Mouse (Mus musculus): ENCODE measurements around the gene Zer1. TPM values are rescaled to one million over a fixed set of nuclear protein-coding genes. Genes with fewer than 3 reads are reported as not detected.
A peak's percentile ranks its signal among the peaks of the same experiment; 100 is the strongest.

Gene Zer1
- polyA plus RNA-seq, 1 experiment, result 7.2 TPM

DNA sequence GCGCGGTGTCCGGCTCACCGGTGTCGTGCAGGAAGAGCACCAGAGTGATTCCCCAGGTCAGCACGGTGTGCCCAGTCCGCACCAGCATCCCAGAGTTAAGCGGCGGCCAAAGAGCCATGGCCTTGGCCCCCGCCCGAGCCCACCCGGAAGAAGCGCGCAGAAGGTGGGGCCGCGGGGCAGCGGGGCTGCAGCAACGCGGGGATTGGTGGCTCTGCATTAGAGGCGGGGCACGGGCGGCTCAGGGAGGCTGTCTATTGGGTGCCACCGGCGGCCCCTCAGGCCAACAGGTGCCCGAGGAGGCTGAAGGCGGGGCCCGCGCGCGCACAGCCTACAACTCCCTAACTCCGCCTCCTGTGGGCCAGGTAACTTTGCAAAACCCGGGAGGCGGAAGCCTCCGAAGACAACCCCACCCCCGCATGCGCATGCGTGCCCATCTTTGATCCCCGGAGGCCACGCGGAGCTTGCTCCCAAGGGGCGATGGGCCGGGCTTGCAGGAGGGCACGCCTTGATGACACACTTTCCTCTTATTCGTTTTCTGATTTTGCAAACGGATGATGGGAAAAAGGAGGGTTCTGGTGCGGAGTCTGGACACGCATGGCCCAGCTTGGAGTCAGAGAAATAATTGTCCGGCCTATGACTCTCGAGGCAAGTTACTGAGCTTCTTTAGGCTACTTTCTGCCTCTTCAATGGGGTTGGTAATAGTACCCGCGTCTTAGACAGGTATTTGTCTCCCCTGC lies 30.7 kb downstream of the Zer1 start, which contains the start of gene Zdhhc12:
Zdhhc12 (minus strand) TSS at position 178 of the 737 bp plus-strand sequence.
- Histone ChIP-seq H3K79me3 (ENCODE audit: low read depth) (peaks cover 16% of the 10 kb centered on the region), H3K79me2 (ENCODE audit: control insufficient read depth, insufficient read depth) (peaks cover 30% of the 10 kb centered on the region), H3K4me3 (ENCODE audit: insufficient read depth, poor library complexity, severe bottlenecking) (peak within 1 kb of the TSS; percentile 88), H3ac (ENCODE audit: control insufficient read depth, insufficient read length, low read depth) (peak within 1 kb of the TSS; percentile 88), H3K36me3 (ENCODE audit: control insufficient read depth, insufficient read depth) (peaks cover 18% of the 10 kb centered on the region), H3K27me3 (ENCODE audit: control insufficient read depth, insufficient read depth, insufficient read length) (no peaks in the 10 kb centered on the region)
- TF ChIP-seq MAX (IDR thresholded peaks at IDR 0.05), result peak; percentile 96
- TF ChIP-seq CEBPB (IDR thresholded peaks at IDR 0.05; ENCODE audit: low read depth), result no peak

GRCm38 (mm10) chr2:30092280-30092918 lies 32.0 kb downstream of the Zer1 start:
- Histone ChIP-seq H3K4me3 (ENCODE audit: insufficient read depth, poor library complexity, severe bottlenecking) (peak overlapping the region; percentile 88), H3K36me3 (ENCODE audit: control insufficient read depth, insufficient read depth) (peaks cover 18% of the 10 kb centered on the region), H3K27me3 (ENCODE audit: control insufficient read depth, insufficient read depth, insufficient read length) (no peaks in the 10 kb centered on the region), H3K79me3 (ENCODE audit: low read depth) (peaks cover 16% of the 10 kb centered on the region), H3ac (ENCODE audit: control insufficient read depth, insufficient read length, low read depth) (peak overlapping the region; percentile 88), H3K79me2 (ENCODE audit: control insufficient read depth, insufficient read depth) (peaks cover 30% of the 10 kb centered on the region)
- TF ChIP-seq CEBPB (IDR thresholded peaks at IDR 0.05; ENCODE audit: low read depth), result no peak
- TF ChIP-seq USF1 (IDR thresholded peaks at IDR 0.05; ENCODE audit: low read depth), result no peak
- TF ChIP-seq FOSL1 (IDR thresholded peaks at IDR 0.05; ENCODE audit: insufficient read depth, low read length, poor library complexity, severe bottlenecking), result no peak
- TF ChIP-seq MAX (IDR thresholded peaks at IDR 0.05), result no peak
- TF ChIP-seq MYOG (IDR thresholded peaks at IDR 0.05; ENCODE audit: control insufficient read depth, extremely low read depth, insufficient read length), result no peak
- no peak for TF ChIP-seq MYOD1 (IDR thresholded peaks at IDR 0.05; ENCODE audit: control insufficient read depth, insufficient read length, low read depth)
- TF ChIP-seq CTCF (IDR thresholded peaks at IDR 0.05; ENCODE audit: control insufficient read depth, insufficient read depth, insufficient read length), result no peak

GRCm38 (mm10) chr2:30091521-30091920 lies 32.9 kb downstream of the Zer1 start:
- Histone ChIP-seq H3ac (ENCODE audit: control insufficient read depth, insufficient read length, low read depth) (no peak overlapping the region), H3K4me3 (ENCODE audit: insufficient read depth, poor library complexity, severe bottlenecking) (no peak overlapping the region), H3K27me3 (ENCODE audit: control insufficient read depth, insufficient read depth, insufficient read length) (no peaks in the 10 kb centered on the region), H3K79me3 (ENCODE audit: low read depth) (peaks cover 16% of the 10 kb centered on the region), H3K36me3 (ENCODE audit: control insufficient read depth, insufficient read depth) (peaks cover 18% of the 10 kb centered on the region), H3K79me2 (ENCODE audit: control insufficient read depth, insufficient read depth) (peaks cover 30% of the 10 kb centered on the region)
- no peak for TF ChIP-seq MYOG (IDR thresholded peaks at IDR 0.05; ENCODE audit: control insufficient read depth, extremely low read depth, insufficient read length)
- TF ChIP-seq CTCF (IDR thresholded peaks at IDR 0.05; ENCODE audit: control insufficient read depth, insufficient read depth, insufficient read length), result no peak
- no peak for TF ChIP-seq MAX (IDR thresholded peaks at IDR 0.05)
- TF ChIP-seq CEBPB (IDR thresholded peaks at IDR 0.05; ENCODE audit: low read depth), result no peak
- TF ChIP-seq FOSL1 (IDR thresholded peaks at IDR 0.05; ENCODE audit: insufficient read depth, low read length, poor library complexity, severe bottlenecking), result no peak
- TF ChIP-seq MYOD1 (IDR thresholded peaks at IDR 0.05; ENCODE audit: control insufficient read depth, insufficient read length, low read depth), result no peak
- no peak for TF ChIP-seq USF1 (IDR thresholded peaks at IDR 0.05; ENCODE audit: low read depth)

- H3K27me3 ChIP-seq (ENCODE audit: control insufficient read depth, insufficient read depth, insufficient read length), result no peaks in the 10 kb centered on the region
- peaks cover 18% of the 10 kb centered on the region for H3K36me3 ChIP-seq (ENCODE audit: control insufficient read depth, insufficient read depth)
These were observed 37.1 kb downstream of the Zer1 start for GRCm38 (mm10) chr2:30087310-30087709.

GRCm38 (mm10) chr2:30084632-30085031 lies 39.8 kb downstream of the Zer1 start:
- Histone ChIP-seq H3K4me3 (ENCODE audit: insufficient read depth, poor library complexity, severe bottlenecking) (no peak overlapping the region), H3K79me3 (ENCODE audit: low read depth) (no peaks in the 10 kb centered on the region), H3K79me2 (ENCODE audit: control insufficient read depth, insufficient read depth) (no peaks in the 10 kb centered on the region), H3K36me3 (ENCODE audit: control insufficient read depth, insufficient read depth) (no peaks in the 10 kb centered on the region), H3K27me3 (ENCODE audit: control insufficient read depth, insufficient read depth, insufficient read length) (no peaks in the 10 kb centered on the region), H3ac (ENCODE audit: control insufficient read depth, insufficient read length, low read depth) (no peak overlapping the region)
- TF ChIP-seq USF1 (IDR thresholded peaks at IDR 0.05; ENCODE audit: low read depth) (no peak), MAX (IDR thresholded peaks at IDR 0.05) (no peak), MYOG (IDR thresholded peaks at IDR 0.05; ENCODE audit: control insufficient read depth, extremely low read depth, insufficient read length) (no peak), MYOD1 (IDR thresholded peaks at IDR 0.05; ENCODE audit: control insufficient read depth, insufficient read length, low read depth) (no peak), FOSL1 (IDR thresholded peaks at IDR 0.05; ENCODE audit: insufficient read depth, low read length, poor library complexity, severe bottlenecking) (no peak), CTCF (IDR thresholded peaks at IDR 0.05; ENCODE audit: control insufficient read depth, insufficient read depth, insufficient read length) (no peak), CEBPB (IDR thresholded peaks at IDR 0.05; ENCODE audit: low read depth) (no peak)

More at GRCm38 (mm10) chr2:30087310-30087709, 37.1 kb downstream of the Zer1 start:
- H3ac ChIP-seq (ENCODE audit: control insufficient read depth, insufficient read length, low read depth), result no peak overlapping the region
- no peaks in the 10 kb centered on the region for H3K79me3 ChIP-seq (ENCODE audit: low read depth)
- H3K79me2 ChIP-seq (ENCODE audit: control insufficient read depth, insufficient read depth), result peaks cover under 1% of the 10 kb centered on the region
- H3K4me3 ChIP-seq (ENCODE audit: insufficient read depth, poor library complexity, severe bottlenecking), result no peak overlapping the region
- TF ChIP-seq CTCF (IDR thresholded peaks at IDR 0.05; ENCODE audit: control insufficient read depth, insufficient read depth, insufficient read length), result no peak
- no peak for TF ChIP-seq USF1 (IDR thresholded peaks at IDR 0.05; ENCODE audit: low read depth)
- no peak for TF ChIP-seq MYOG (IDR thresholded peaks at IDR 0.05; ENCODE audit: control insufficient read depth, extremely low read depth, insufficient read length)
- TF ChIP-seq CEBPB (IDR thresholded peaks at IDR 0.05; ENCODE audit: low read depth), result no peak
- no peak for TF ChIP-seq FOSL1 (IDR thresholded peaks at IDR 0.05; ENCODE audit: insufficient read depth, low read length, poor library complexity, severe bottlenecking)
- TF ChIP-seq MYOD1 (IDR thresholded peaks at IDR 0.05; ENCODE audit: control insufficient read depth, insufficient read length, low read depth), result no peak
- TF ChIP-seq MAX (IDR thresholded peaks at IDR 0.05), result no peak

Measured in C2C12 (cell line).